Mouse (Mus musculus): ENCODE measurements around the gene Cog1.

Gene Cog1

GRCm38 (mm10) chr11:113648690-113649352 lies at the start of gene Cog1:
Gene Cog1 (plus strand): TSS chr11:113649169.
- no peak for DNase-seq (ENCODE audit: low read depth, low spot score)

GRCm38 (mm10) chr11:113600526-113601245 lies 48.3 kb upstream of the Cog1 start:
- no peak for DNase-seq (ENCODE audit: low read depth, low spot score)

GRCm38 (mm10) chr11:113601616-113602343 lies 47.2 kb upstream of the Cog1 start:
- no peak for DNase-seq (ENCODE audit: low read depth, low spot score)

- no peak for DNase-seq (ENCODE audit: low read depth, low spot score)
Observed at GRCm38 (mm10) chr11:113607556-113607955, 41.4 kb upstream of the Cog1 start.

- DNase-seq (ENCODE audit: low read depth, low spot score): no peak
Observed at GRCm38 (mm10) chr11:113609581-113609980, 39.4 kb upstream of the Cog1 start.

- no peak for DNase-seq (ENCODE audit: low read depth, low spot score)
Observed at GRCm38 (mm10) chr11:113610266-113610665, 38.7 kb upstream of the Cog1 start.

GRCm38 (mm10) chr11:113611112-113611646 lies 37.8 kb upstream of the Cog1 start:
- DNase-seq (ENCODE audit: low read depth, low spot score): no peak

- DNase-seq (ENCODE audit: low read depth, low spot score): no peak
Observed at GRCm38 (mm10) chr11:113611664-113612611, 37.0 kb upstream of the Cog1 start.

- DNase-seq (ENCODE audit: low read depth, low spot score): no peak
Observed at GRCm38 (mm10) chr11:113614476-113614875, 34.5 kb upstream of the Cog1 start.

- peak; percentile 17 for DNase-seq (ENCODE audit: low read depth, low spot score)
Observed at GRCm38 (mm10) chr11:113617132-113617911, 31.6 kb upstream of the Cog1 start.

GRCm38 (mm10) chr11:113618303-113618671 lies 30.7 kb upstream of the Cog1 start:
- DNase-seq (ENCODE audit: low read depth, low spot score): no peak

GRCm38 (mm10) chr11:113618672-113619419 lies 30.1 kb upstream of the Cog1 start, which contains the start of gene Sstr2:
Gene Sstr2 (plus strand): TSS chr11:113619342.
- DNase-seq (ENCODE audit: low read depth, low spot score): no peak

GRCm38 (mm10) chr11:113619420-113620080 lies 29.4 kb upstream of the Cog1 start:
- no peak for DNase-seq (ENCODE audit: low read depth, low spot score)

GRCm38 (mm10) chr11:113621001-113621400 lies 28.0 kb upstream of the Cog1 start:
- DNase-seq (ENCODE audit: low read depth, low spot score): no peak

- DNase-seq (ENCODE audit: low read depth, low spot score): no peak
Observed at GRCm38 (mm10) chr11:113622028-113622427, 26.9 kb upstream of the Cog1 start.

GRCm38 (mm10) chr11:113625437-113625836 lies 23.5 kb upstream of the Cog1 start:
- no peak for DNase-seq (ENCODE audit: low read depth, low spot score)

- no peak for DNase-seq (ENCODE audit: low read depth, low spot score)
Observed at GRCm38 (mm10) chr11:113627785-113628184, 21.2 kb upstream of the Cog1 start.

- DNase-seq (ENCODE audit: low read depth, low spot score): no peak
Observed at GRCm38 (mm10) chr11:113630642-113631041, 18.3 kb upstream of the Cog1 start.

GRCm38 (mm10) chr11:113631302-113631701 lies 17.7 kb upstream of the Cog1 start:
- DNase-seq (ENCODE audit: low read depth, low spot score): no peak

All from skeletal muscle tissue, adult 2 months (tissue).